Mouse (Mus musculus) C3H10T1/2 (cell line): ENCODE data around the gene Ebp. TPM values are rescaled to one million over a fixed set of nuclear protein-coding genes. Genes with fewer than 3 reads are reported as not detected.

Experiments used
- polyA plus RNA-seq, 2 experiments: library from polyadenylated mRNA; unstranded; fragments of >200 nt; fragmentation: generic; extraction: Trizol; gene quantifications; one replicate each; pipeline ENCODE4 v1.2.1; 2012; ENCODE audit warnings: missing spikeins in 2 of 2

Ebp gene
- 100 to 1,000 TPM in 1 of 2 experiments, 10 to 100 TPM in 1; 70.6 to 123 TPM for polyA plus RNA-seq

DNA sequence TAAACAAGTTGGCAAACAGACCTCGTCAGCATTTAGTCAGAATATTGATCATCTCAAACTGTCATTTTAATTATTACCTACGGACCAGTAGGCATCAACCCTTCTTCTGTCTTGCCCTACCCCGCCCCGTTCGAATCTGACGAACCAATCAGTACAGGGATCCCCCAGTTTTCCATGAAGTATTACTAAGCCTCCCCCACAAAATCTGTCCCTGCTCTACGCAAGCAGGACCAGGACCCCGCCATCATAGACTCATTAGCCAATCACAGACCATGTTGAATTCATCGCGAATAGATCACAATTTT, at the start of gene Ebp:
Ebp (minus strand) TSS at position 94 of the 305 bp plus-strand sequence.

DNA sequence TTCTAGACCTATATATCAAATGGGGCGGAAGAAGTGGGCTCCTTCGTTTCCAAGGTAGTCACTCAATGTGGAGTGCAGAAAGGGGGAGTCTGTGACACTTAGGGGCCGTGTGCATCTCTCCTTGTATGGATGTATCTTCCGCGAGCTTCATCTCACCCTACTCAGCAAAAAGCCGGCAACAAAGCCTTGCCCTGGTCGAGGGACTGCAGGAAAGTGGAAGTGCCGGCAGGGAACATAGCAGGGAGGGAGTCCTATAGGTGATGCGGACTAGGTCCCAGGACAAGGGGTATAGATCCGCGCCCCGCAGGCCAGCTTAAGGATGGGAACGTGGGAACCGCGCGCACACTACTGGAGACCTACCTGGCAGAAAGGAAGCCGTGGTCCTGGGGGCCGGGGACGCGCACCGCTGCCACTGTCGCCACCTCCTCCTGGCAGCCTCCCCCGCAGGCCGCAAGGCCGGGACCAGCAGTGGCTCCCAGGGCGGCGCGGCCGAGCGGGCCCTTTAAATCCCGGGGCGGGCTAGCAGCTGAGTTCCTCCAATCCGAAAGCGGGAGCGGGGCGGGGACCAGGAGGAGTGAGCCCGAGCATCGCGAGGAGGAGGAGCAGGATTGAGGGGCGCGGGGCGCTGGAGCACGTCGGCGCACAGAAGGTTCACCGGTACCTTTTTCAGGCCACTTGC, 12.8 kb upstream of the Ebp start, which contains the start of gene Porcn:
Porcn (minus strand) TSS at position 511 of the 679 bp plus-strand sequence.

DNA sequence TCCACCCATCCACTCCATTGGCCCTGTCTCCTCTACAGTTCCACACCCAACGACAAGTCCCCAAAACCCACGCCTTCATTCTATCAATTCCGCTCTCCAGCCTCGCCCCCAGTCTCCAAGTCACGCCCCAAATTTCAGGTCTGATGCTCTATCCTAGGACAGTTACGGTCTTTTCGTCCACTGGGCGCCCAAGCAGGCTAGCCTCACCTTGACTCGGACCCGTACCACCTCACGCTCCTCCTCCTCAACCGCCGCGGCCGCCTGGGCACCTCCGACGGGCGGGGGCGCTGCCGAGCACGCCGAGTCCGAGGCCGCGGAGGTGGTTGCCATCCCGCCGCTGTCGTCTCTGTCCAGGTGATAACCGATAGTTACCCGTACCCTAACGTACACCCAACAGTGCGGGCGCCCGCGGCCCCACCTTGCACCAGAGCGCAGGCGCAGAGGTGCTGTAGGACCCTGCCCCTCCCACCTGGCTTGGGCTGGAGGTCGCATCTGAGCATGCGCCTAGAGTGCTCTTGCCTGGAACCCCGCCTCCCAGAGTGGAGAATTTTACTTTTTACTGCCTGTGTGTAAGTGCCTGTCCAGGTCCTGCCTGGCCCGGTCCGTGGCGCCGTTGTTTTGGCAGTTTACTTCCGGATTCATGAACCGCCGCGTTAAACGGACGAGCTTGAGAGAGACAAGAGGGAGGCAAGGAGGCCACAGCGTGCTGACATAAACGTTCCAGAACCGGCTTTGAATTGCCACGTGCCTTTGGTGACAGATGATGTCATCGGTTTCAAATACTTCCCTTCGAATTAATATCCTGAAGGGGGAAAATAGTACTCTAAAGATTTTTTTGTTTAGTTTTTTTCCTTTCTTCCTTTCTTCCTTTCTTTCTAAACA, 17.6 kb downstream of the Ebp start, which contains the start of gene Tbc1d25:
Tbc1d25 (minus strand) TSS at position 678 of the 882 bp plus-strand sequence.

DNA sequence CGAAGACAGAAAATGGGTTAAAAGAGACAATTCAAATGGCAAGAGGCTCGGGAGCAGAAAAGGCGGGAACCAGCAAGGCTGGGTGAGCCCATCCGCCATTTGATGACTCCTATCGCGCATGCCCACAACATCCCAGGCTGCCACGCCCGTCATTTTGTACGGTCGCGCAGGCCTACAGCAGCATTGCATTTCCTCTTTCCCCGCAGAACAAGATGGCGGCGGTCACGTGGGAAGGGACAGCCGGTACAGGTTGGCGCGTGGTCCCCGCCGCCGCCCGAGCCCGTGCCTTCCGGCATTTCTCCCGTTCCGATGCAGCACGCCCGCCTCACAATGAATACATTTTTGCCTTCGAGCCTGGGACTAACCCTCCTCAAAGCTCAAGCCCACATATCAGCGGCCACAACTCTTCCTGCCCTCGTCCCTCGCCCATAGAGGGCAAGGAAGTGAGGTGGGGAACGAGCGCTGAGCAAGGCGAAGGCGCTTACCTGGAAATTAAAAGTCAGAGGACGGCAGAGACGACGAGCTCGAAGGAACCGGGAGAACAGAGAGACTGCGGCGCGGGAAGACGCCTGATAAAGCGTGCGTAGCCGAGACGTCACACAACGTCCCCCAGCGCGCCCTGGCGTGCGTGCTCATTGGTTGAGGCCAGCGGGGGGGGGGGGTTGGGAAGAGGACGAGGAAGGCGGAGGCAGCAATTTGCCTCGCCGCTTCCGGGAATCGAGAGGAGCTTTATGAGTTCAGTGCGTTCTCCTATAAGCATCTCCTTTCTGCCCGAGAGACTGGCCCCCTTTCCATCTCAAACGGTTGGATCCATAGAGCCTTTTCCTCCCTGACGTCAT, 47.9 kb downstream of the Ebp start, which contains the start of gene Rbm3:
Rbm3 (minus strand) TSS at position 728 of the 839 bp plus-strand sequence.

Other genes with a start within 250 kb of the Ebp start
- 10 to 100 TPM; 11.6 to 18.8 TPM for gene Hdac6, start 245.6 kb downstream of the Ebp start, polyA plus RNA-seq
- under 1 TPM in 1 of 2 experiments, not detected in 1; 0.05 TPM for gene Gata1, start 215.4 kb downstream of the Ebp start, polyA plus RNA-seq
- gene Glod5, start 175.0 kb downstream of the Ebp start, polyA plus RNA-seq = not detected
- gene Suv39h1, start 118.8 kb downstream of the Ebp start, polyA plus RNA-seq = 10 to 100 TPM; 22.9 to 28.6 TPM
- under 1 TPM; 0.06 to 0.17 TPM for gene Was, start 103.0 kb downstream of the Ebp start, polyA plus RNA-seq
- gene Wdr13, start 60.6 kb downstream of the Ebp start, polyA plus RNA-seq = 10 to 100 TPM in 1 of 2 experiments, 1 to 10 TPM in 1; 1.4 to 22.3 TPM
- 100 to 1,000 TPM; 161 to 371 TPM for gene Rbm3, start 47.6 kb downstream of the Ebp start, polyA plus RNA-seq
- 10 to 100 TPM in 1 of 2 experiments, 1 to 10 TPM in 1; 9.5 to 12.6 TPM for gene Tbc1d25, start 17.3 kb downstream of the Ebp start, polyA plus RNA-seq
- gene Porcn, start 13.0 kb upstream of the Ebp start, polyA plus RNA-seq = 10 to 100 TPM in 1 of 2 experiments, 1 to 10 TPM in 1; 3.4 to 15.7 TPM
- gene Ftsj1, start 58.9 kb upstream of the Ebp start, polyA plus RNA-seq = 10 to 100 TPM; 19.7 to 34.4 TPM
- not detected for gene Slc38a5, start 77.6 kb upstream of the Ebp start, polyA plus RNA-seq
- not detected for gene Ssxb10, start 133.9 kb upstream of the Ebp start, polyA plus RNA-seq
- gene Ssxb9, start 173.5 kb upstream of the Ebp start, polyA plus RNA-seq = not detected
- not detected for gene Ssxb1, start 219.8 kb upstream of the Ebp start, polyA plus RNA-seq